Mouse (Mus musculus) liver, embryonic 14.5 days (tissue): ENCODE results near the gene Cers2.

Experiments
- CTCF ChIP-seq: IDR thresholded peaks from 2 replicates; pipeline ENCODE4 v1.5.1; 2016; ENCODE audit warnings: antibody characterized with exemption, low read depth, control low read depth
- EP300 ChIP-seq: IDR thresholded peaks from 2 replicates; pipeline ENCODE4 v1.6.1; 2016; ENCODE audit warnings: antibody characterized with exemption, low read depth

DNA sequence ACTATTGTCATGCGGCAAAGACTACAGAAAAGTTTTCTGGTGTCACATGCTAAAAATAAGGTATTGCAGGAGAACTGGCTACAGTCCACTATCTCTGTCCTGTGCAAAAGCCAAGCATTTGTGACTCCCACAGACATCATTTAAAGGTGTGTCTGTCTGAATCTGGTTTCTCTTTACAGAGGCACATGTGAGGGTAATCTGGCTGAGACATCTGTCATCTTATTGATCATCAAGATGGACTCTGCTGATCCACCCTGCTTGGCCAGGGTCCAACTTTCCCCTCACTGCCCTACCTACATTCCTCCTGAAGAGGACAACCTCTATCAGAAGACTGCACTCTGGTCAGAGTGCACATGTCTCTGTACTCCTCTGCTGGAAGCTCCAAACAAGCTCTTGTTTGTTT lies 37.4 kb upstream of the Cers2 start:
- TF ChIP-seq EP300: no peak
- TF ChIP-seq CTCF: no peak
